Mouse (Mus musculus) neural tube, embryonic 11.5 days (tissue): Measurements from ENCODE around the gene Rbfox1. TPM values are rescaled to one million over a fixed set of nuclear protein-coding genes. Genes with fewer than 3 reads are reported as not detected.

Experiments
- ATAC-seq: fragments of 200-750 bp; cut with Nextera tagmentation; 2 replicates; pipeline ENCODE4 v1.8.0; 2017; ENCODE audit warnings: moderate number of reproducible peaks, mild to moderate bottlenecking, moderate TSS enrichment, moderate library complexity; ENCODE audit not compliant: insufficient read depth, low FRiP score, low TSS enrichment
- DNase-seq: peaks from one replicate; pipeline ENCODE4 v3.0.0-alpha.2; 2015; ENCODE audit warnings: low spot score
- H3K27ac ChIP-seq: fragments of 300-500 bp; sonication (generic); 2 replicates; pipeline ENCODE4 v1.5.1; 2014; ENCODE audit warnings: low read depth, mild to moderate bottlenecking, low read length
- H3K27me3 ChIP-seq: fragments of 300-500 bp; sonication (generic); 2 replicates; pipeline ENCODE4 v1.6.1; 2014; ENCODE audit warnings: mild to moderate bottlenecking, low read length, mixed read lengths; ENCODE audit not compliant: control insufficient read depth, insufficient read depth
- H3K36me3 ChIP-seq: fragments of 300-500 bp; sonication (generic); 2 replicates; pipeline ENCODE4 v1.6.1; 2014; ENCODE audit warnings: mild to moderate bottlenecking, low read length, moderate library complexity, mixed read lengths; ENCODE audit not compliant: control insufficient read depth, insufficient read depth
- H3K4me1 ChIP-seq: fragments of 300-500 bp; sonication (generic); 2 replicates; pipeline ENCODE4 v1.6.1; 2014; ENCODE audit warnings: low read length, mixed read lengths; ENCODE audit not compliant: control insufficient read depth, insufficient read depth
- H3K4me2 ChIP-seq: fragments of 300-500 bp; sonication (generic); 2 replicates; pipeline ENCODE4 v1.6.1; 2014; ENCODE audit warnings: low read depth, mild to moderate bottlenecking, moderate library complexity
- H3K4me3 ChIP-seq: fragments of 300-500 bp; sonication (generic); 2 replicates; pipeline ENCODE4 v1.5.1; 2014; ENCODE audit warnings: low read depth, low read length
- H3K9ac ChIP-seq: fragments of 300-500 bp; sonication (generic); 2 replicates; pipeline ENCODE4 v1.6.1; 2014; ENCODE audit warnings: mild to moderate bottlenecking, low read length
- H3K9me3 ChIP-seq: fragments of 300-500 bp; sonication (generic); 2 replicates; pipeline ENCODE4 v1.6.1; 2016; ENCODE audit warnings: low read length; ENCODE audit not compliant: control insufficient read depth
- WGBS: fragments of 180-500 bp; shearing (Covaris S2); extraction: QIAGEN DNeasy Blood & Tissue Kit; methylation state at CpG from one replicate; pipeline ENCODE4 v1.1.7; 2014; 5-methylcytosine and 5-hydroxymethylcytosine counted together
- polyA plus RNA-seq: library from polyadenylated mRNA; unstranded; fragments of >200 nt; fragmentation: Nextera tagmentation; extraction: Ambion mirVana; gene quantifications from 2 replicates; pipeline ENCODE4 v1.2.1, GENCODE M21; 2014

Gene Rbfox1
- polyA plus RNA-seq, 1 experiment from 2014 or later: 32.9 TPM

GRCm38 (mm10) chr16:7057789-7058188, 1172.6 kb downstream of the Rbfox1 start:
- H3K4me1 ChIP-seq: peaks cover 5% of the 10 kb centered on the region; the same call in 1 of the 2 replicates
- H3K9ac ChIP-seq: no peak overlapping the region
- ATAC-seq (no peak), DNase-seq (no peak)
- no peaks in the 10 kb centered on the region for H3K9me3 ChIP-seq
- H3K27me3 ChIP-seq: no peaks in the 10 kb centered on the region
- 87% methylated on average over 3 of the region's 3 CpGs for WGBS
- no peaks in the 10 kb centered on the region for H3K36me3 ChIP-seq
- H3K4me2 ChIP-seq: no peak overlapping the region
- no peak overlapping the region for H3K27ac ChIP-seq
- H3K4me3 ChIP-seq: no peak overlapping the region

- peaks cover 5% of the 10 kb centered on the region; the same call in 1 of the 2 replicates for H3K4me1 ChIP-seq
- ATAC-seq (no peak), DNase-seq (no peak)
- no peak overlapping the region for H3K9ac ChIP-seq
- 82% methylated on average over 1 of the region's 1 CpGs for WGBS
- no peak overlapping the region for H3K4me2 ChIP-seq
- H3K27me3 ChIP-seq: no peaks in the 10 kb centered on the region
- no peaks in the 10 kb centered on the region for H3K9me3 ChIP-seq
- H3K36me3 ChIP-seq: no peaks in the 10 kb centered on the region
- no peak overlapping the region for H3K27ac ChIP-seq
- H3K4me3 ChIP-seq: no peak overlapping the region
These were observed 1173.4 kb downstream of the Rbfox1 start for GRCm38 (mm10) chr16:7058556-7058955.

GRCm38 (mm10) chr16:7059596-7059995, 1174.4 kb downstream of the Rbfox1 start:
- 82% methylated on average over 4 of the region's 4 CpGs for WGBS
- H3K4me3 ChIP-seq: no peak overlapping the region
- DNase-seq (no peak), ATAC-seq (no peak)
- no peaks in the 10 kb centered on the region for H3K36me3 ChIP-seq
- no peaks in the 10 kb centered on the region for H3K9me3 ChIP-seq
- no peaks in the 10 kb centered on the region for H3K27me3 ChIP-seq
- H3K9ac ChIP-seq: no peak overlapping the region
- no peak overlapping the region for H3K4me2 ChIP-seq
- H3K27ac ChIP-seq: no peak overlapping the region
- peaks cover 5% of the 10 kb centered on the region; the same call in 1 of the 2 replicates for H3K4me1 ChIP-seq

- H3K27me3 ChIP-seq: no peaks in the 10 kb centered on the region
- H3K4me1 ChIP-seq: peaks cover 5% of the 10 kb centered on the region; the same call in 1 of the 2 replicates
- WGBS: 55% methylated on average over 3 of the region's 3 CpGs
- H3K27ac ChIP-seq: no peak overlapping the region
- no peak overlapping the region for H3K4me3 ChIP-seq
- no peak overlapping the region for H3K4me2 ChIP-seq
- ATAC-seq: no peak
- H3K9me3 ChIP-seq: no peaks in the 10 kb centered on the region
- DNase-seq: no peak
- no peaks in the 10 kb centered on the region for H3K36me3 ChIP-seq
- no peak overlapping the region for H3K9ac ChIP-seq
These were observed 1175.7 kb downstream of the Rbfox1 start for GRCm38 (mm10) chr16:7060864-7061263.

GRCm38 (mm10) chr16:7062512-7062911, 1177.4 kb downstream of the Rbfox1 start:
- H3K4me3 ChIP-seq: no peak overlapping the region

GRCm38 (mm10) chr16:7067109-7067508, 1182.0 kb downstream of the Rbfox1 start:
- no peak for ATAC-seq
- no peak overlapping the region for H3K9ac ChIP-seq
- DNase-seq: no peak
- H3K4me3 ChIP-seq: no peak overlapping the region
- H3K9me3 ChIP-seq: no peaks in the 10 kb centered on the region
- H3K27ac ChIP-seq: no peak overlapping the region
- H3K27me3 ChIP-seq: no peaks in the 10 kb centered on the region
- 91% methylated on average over 8 of the region's 8 CpGs for whole genome bisulfite sequencing
- no peak overlapping the region for H3K4me2 ChIP-seq
- H3K36me3 ChIP-seq: no peaks in the 10 kb centered on the region
- no peaks in the 10 kb centered on the region for H3K4me1 ChIP-seq

More at GRCm38 (mm10) chr16:7062512-7062911, 1177.4 kb downstream of the Rbfox1 start:
- Histone ChIP-seq H3K4me1 (peaks cover 5% of the 10 kb centered on the region; the same call in 1 of the 2 replicates), H3K27ac (no peak overlapping the region), H3K27me3 (no peaks in the 10 kb centered on the region), H3K4me2 (no peak overlapping the region), H3K9ac (no peak overlapping the region), H3K36me3 (no peaks in the 10 kb centered on the region), H3K9me3 (no peaks in the 10 kb centered on the region)
- ATAC-seq: no peak
- WGBS: 90% methylated on average over 6 of the region's 6 CpGs
- no peak for DNase-seq

GRCm38 (mm10) chr16:7069599-7069998, 1184.4 kb downstream of the Rbfox1 start:
- Histone ChIP-seq H3K27ac (no peak overlapping the region), H3K27me3 (no peaks in the 10 kb centered on the region), H3K9me3 (no peaks in the 10 kb centered on the region), H3K4me3 (no peak overlapping the region), H3K4me1 (no peaks in the 10 kb centered on the region), H3K36me3 (no peaks in the 10 kb centered on the region), H3K9ac (no peak overlapping the region), H3K4me2 (no peak overlapping the region)
- ATAC-seq (no peak), DNase-seq (no peak)
- WGBS: 76% methylated on average over 8 of the region's 8 CpGs

- no peak for ATAC-seq
- WGBS: 85% methylated on average over 4 of the region's 4 CpGs
These were observed 1189.6 kb downstream of the Rbfox1 start for GRCm38 (mm10) chr16:7074786-7075185.

GRCm38 (mm10) chr16:7075749-7076148, 1190.6 kb downstream of the Rbfox1 start:
- 84% methylated on average over 6 of the region's 6 CpGs for WGBS
- no peak overlapping the region for H3K9ac ChIP-seq

More at GRCm38 (mm10) chr16:7074786-7075185, 1189.6 kb downstream of the Rbfox1 start:
- no peaks in the 10 kb centered on the region for H3K9me3 ChIP-seq
- no peak overlapping the region for H3K4me3 ChIP-seq
- H3K27ac ChIP-seq: no peak overlapping the region
- H3K27me3 ChIP-seq: no peaks in the 10 kb centered on the region
- H3K9ac ChIP-seq: no peak overlapping the region
- H3K4me2 ChIP-seq: no peak overlapping the region
- no peaks in the 10 kb centered on the region for H3K4me1 ChIP-seq
- H3K36me3 ChIP-seq: no peaks in the 10 kb centered on the region
- no peak for DNase-seq

More at GRCm38 (mm10) chr16:7075749-7076148, 1190.6 kb downstream of the Rbfox1 start:
- H3K27me3 ChIP-seq: no peaks in the 10 kb centered on the region
- H3K4me3 ChIP-seq: no peak overlapping the region
- H3K4me1 ChIP-seq: no peaks in the 10 kb centered on the region
- no peaks in the 10 kb centered on the region for H3K9me3 ChIP-seq
- H3K4me2 ChIP-seq: no peak overlapping the region
- H3K36me3 ChIP-seq: no peaks in the 10 kb centered on the region
- ATAC-seq (no peak), DNase-seq (no peak)
- no peak overlapping the region for H3K27ac ChIP-seq
